Mouse (Mus musculus): ENCODE results near the gene Batf. TPM values are rescaled to one million over a fixed set of nuclear protein-coding genes. Genes with fewer than 3 reads are reported as not detected.

Gene Batf
- polyA plus RNA-seq, 1 experiment from 2014 or later = 1.5 TPM

Small RNA genes within 50 kb of the gene (microRNA-seq; reads per million reads assigned to microRNA genes)
- not detected for gene Gm47285

Other genes starting within 250 kb of the Batf start
- 0.80 and 1.1 TPM in 2 replicates for gene Fos, start 212.8 kb upstream of the Batf start, polyA plus RNA-seq (2016; fragmentation: Nextera tagmentation; extraction: Ambion mirVana)
- 0.47 and 0.56 TPM in 2 replicates for gene Jdp2, start 87.6 kb upstream of the Batf start, polyA plus RNA-seq (2016; fragmentation: Nextera tagmentation; extraction: Ambion mirVana)
- gene Flvcr2, start 59.9 kb downstream of the Batf start, polyA plus RNA-seq (2016; fragmentation: Nextera tagmentation; extraction: Ambion mirVana) = 1.4 and 1.5 TPM in 2 replicates
- gene Erg28, start 137.9 kb downstream of the Batf start, polyA plus RNA-seq (2016; fragmentation: Nextera tagmentation; extraction: Ambion mirVana) = 97.7 and 104 TPM in 2 replicates
- 12.3 and 17.3 TPM in 2 replicates for gene Ttll5, start 138.0 kb downstream of the Batf start, polyA plus RNA-seq (2016; fragmentation: Nextera tagmentation; extraction: Ambion mirVana)